Mouse (Mus musculus) brown adipose tissue, adult 24 weeks (tissue): ENCODE results near the gene Hnf1b. TPM values are rescaled to one million over a fixed set of nuclear protein-coding genes. Genes with fewer than 3 reads are reported as not detected.

Source experiments
- H3K27ac ChIP-seq: fragments of 200-500 bp; replicated peaks from 2 replicates; pipeline ENCODE4 v1.5.1; 2012; ENCODE audit warnings: low read depth, mild to moderate bottlenecking, low read length
- H3K4me1 ChIP-seq: fragments of 200-500 bp; 2 replicates; pipeline ENCODE4 v1.6.1; 2012; ENCODE audit warnings: low read length, mixed read lengths; ENCODE audit not compliant: control insufficient read depth, insufficient read depth, insufficient read length
- H3K4me3 ChIP-seq: fragments of 200-500 bp; 2 replicates; pipeline ENCODE4 v1.5.1; 2012; ENCODE audit warnings: low read depth, mild to moderate bottlenecking, low read length, moderate library complexity; ENCODE audit not compliant: insufficient read depth
- polyA plus RNA-seq: library from polyadenylated mRNA; stranded (reverse); fragments of >200 nt; gene quantifications from 2 replicates; pipeline ENCODE4 v1.2.4, GENCODE M21; 2012; ENCODE audit not compliant: missing spikeins, insufficient read depth, insufficient read length

Gene Hnf1b
- polyA plus RNA-seq, 1 experiment = not detected

- Histone ChIP-seq H3K4me3 (no peak overlapping the region), H3K27ac (no peak overlapping the region), H3K4me1 (no peaks in the 10 kb centered on the region)
Observed at GRCm38 (mm10) chr11:83839451-83839850, 10.4 kb upstream of the Hnf1b start.

GRCm38 (mm10) chr11:83843534-83843933 lies 6.3 kb upstream of the Hnf1b start:
- Histone ChIP-seq H3K4me1 (no peaks in the 10 kb centered on the region), H3K27ac (no peak overlapping the region), H3K4me3 (no peak overlapping the region)

- Histone ChIP-seq H3K4me1 (no peaks in the 10 kb centered on the region; the same call in 1 of the 2 replicates), H3K4me3 (no peak overlapping the region), H3K27ac (no peak overlapping the region)
Observed at GRCm38 (mm10) chr11:83850586-83851272, 866 bp downstream of the Hnf1b start.

GRCm38 (mm10) chr11:83851273-83852015 lies 1.6 kb downstream of the Hnf1b start:
- Histone ChIP-seq H3K27ac (no peak overlapping the region), H3K4me3 (no peak overlapping the region), H3K4me1 (no peaks in the 10 kb centered on the region; the same call in 1 of the 2 replicates)

GRCm38 (mm10) chr11:83852016-83852355 lies 2.1 kb downstream of the Hnf1b start:
- Histone ChIP-seq H3K4me3 (no peak overlapping the region), H3K27ac (no peak overlapping the region), H3K4me1 (no peaks in the 10 kb centered on the region; the same call in 1 of the 2 replicates)

- no peak overlapping the region for H3K27ac ChIP-seq
- H3K4me3 ChIP-seq = no peak overlapping the region; the same call in 1 of the 2 replicates
- no peaks in the 10 kb centered on the region; the same call in 1 of the 2 replicates for H3K4me1 ChIP-seq
Observed at GRCm38 (mm10) chr11:83852501-83853211, 2.8 kb downstream of the Hnf1b start.

GRCm38 (mm10) chr11:83853221-83853792 lies 3.4 kb downstream of the Hnf1b start:
- H3K27ac ChIP-seq = no peak overlapping the region
- no peaks in the 10 kb centered on the region; the same call in 1 of the 2 replicates for H3K4me1 ChIP-seq
- H3K4me3 ChIP-seq = no peak overlapping the region

GRCm38 (mm10) chr11:83854091-83854490 lies 4.2 kb downstream of the Hnf1b start:
- Histone ChIP-seq H3K4me1 (no peaks in the 10 kb centered on the region; the same call in 1 of the 2 replicates), H3K4me3 (no peak overlapping the region), H3K27ac (no peak overlapping the region)

- no peak overlapping the region for H3K4me3 ChIP-seq
- no peaks in the 10 kb centered on the region; the same call in 1 of the 2 replicates for H3K4me1 ChIP-seq
- H3K27ac ChIP-seq = no peak overlapping the region
Observed at GRCm38 (mm10) chr11:83854707-83855106, 4.8 kb downstream of the Hnf1b start.

- no peak overlapping the region for H3K4me3 ChIP-seq
- no peak overlapping the region for H3K27ac ChIP-seq
- H3K4me1 ChIP-seq = no peaks in the 10 kb centered on the region
Observed at GRCm38 (mm10) chr11:83857256-83857655, 7.4 kb downstream of the Hnf1b start.

- no peak overlapping the region for H3K4me3 ChIP-seq
- no peak overlapping the region for H3K27ac ChIP-seq
- no peaks in the 10 kb centered on the region for H3K4me1 ChIP-seq
Observed at GRCm38 (mm10) chr11:83865286-83865685, 15.4 kb downstream of the Hnf1b start.

- Histone ChIP-seq H3K4me1 (no peaks in the 10 kb centered on the region), H3K27ac (no peak overlapping the region), H3K4me3 (no peak overlapping the region)
Observed at GRCm38 (mm10) chr11:83867571-83867970, 17.7 kb downstream of the Hnf1b start.

- Histone ChIP-seq H3K4me1 (no peaks in the 10 kb centered on the region), H3K27ac (no peak overlapping the region), H3K4me3 (no peak overlapping the region)
Observed at GRCm38 (mm10) chr11:83869147-83869546, 19.3 kb downstream of the Hnf1b start.

- Histone ChIP-seq H3K4me1 (no peaks in the 10 kb centered on the region), H3K27ac (no peak overlapping the region), H3K4me3 (no peak overlapping the region)
Observed at GRCm38 (mm10) chr11:83869686-83870085, 19.8 kb downstream of the Hnf1b start.
